Mouse (Mus musculus) lung, adult 2 months (tissue): ENCODE results near the gene Ide.

Source experiments
- CTCF ChIP-seq: fragments of 200-500 bp; IDR thresholded peaks from 2 replicates; pipeline ENCODE4 v1.5.1; 2011; ENCODE audit warnings: mild to moderate bottlenecking, low read length, control low read depth; ENCODE audit not compliant: insufficient read depth
- POLR2A ChIP-seq: fragments of 200-500 bp; IDR thresholded peaks from 2 replicates; pipeline ENCODE4 v1.6.1; 2011; ENCODE audit warnings: low read depth, mild to moderate bottlenecking, control low read depth, low read length, borderline replicate concordance; ENCODE audit errors: extremely low read depth

DNA sequence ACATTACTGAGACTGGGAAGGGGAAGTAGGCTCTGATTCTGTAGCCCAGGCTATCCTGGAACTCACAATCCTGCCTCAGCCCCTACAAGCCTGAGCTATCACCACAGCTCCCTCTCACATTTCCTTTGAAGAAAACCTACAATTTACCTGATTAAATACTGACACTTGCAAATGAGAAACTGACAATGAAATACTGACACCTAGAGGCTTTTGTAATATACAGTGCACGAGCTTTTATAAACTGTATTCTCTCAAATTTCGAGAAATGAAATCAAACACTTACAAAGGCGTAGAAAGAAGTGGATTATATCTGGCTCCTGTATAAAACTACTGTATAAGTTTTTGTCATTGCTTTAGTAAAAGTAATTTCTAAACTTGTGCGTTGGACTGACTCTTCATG is 27.5 kb downstream of the Ide start:
- TF ChIP-seq CTCF: no peak
- TF ChIP-seq POLR2A: no peak
